Mouse (Mus musculus) layer of hippocampus, adult 11-12 months (tissue): ENCODE results near the gene Uck2.
A peak's percentile ranks its signal among the peaks of the same experiment; 100 is the strongest.

Source experiments
- DNase-seq: peaks from one replicate; pipeline ENCODE4 v3.0.0; 2022; ENCODE audit warnings: low spot score

Uck2 gene

GRCm38 (mm10) chr1:167283441-167284257 lies 1.5 kb downstream of the Uck2 start:
- DNase-seq, result peak; percentile 54

- DNase-seq, result no peak
These were observed 2.4 kb downstream of the Uck2 start for GRCm38 (mm10) chr1:167282768-167283167.

GRCm38 (mm10) chr1:167282112-167282511 lies 3.0 kb downstream of the Uck2 start:
- no peak for DNase-seq

GRCm38 (mm10) chr1:167280061-167280460 lies 5.1 kb downstream of the Uck2 start:
- DNase-seq, result no peak

GRCm38 (mm10) chr1:167279160-167279715 lies 5.9 kb downstream of the Uck2 start:
- no peak for DNase-seq

- no peak for DNase-seq
These were observed 6.7 kb downstream of the Uck2 start for GRCm38 (mm10) chr1:167278395-167278794.

GRCm38 (mm10) chr1:167274646-167275390 lies 10.3 kb downstream of the Uck2 start:
- DNase-seq, result no peak

GRCm38 (mm10) chr1:167273380-167274163 lies 11.5 kb downstream of the Uck2 start:
- DNase-seq, result no peak

GRCm38 (mm10) chr1:167271841-167272240 lies 13.3 kb downstream of the Uck2 start:
- DNase-seq, result no peak

- no peak for DNase-seq
These were observed 13.8 kb downstream of the Uck2 start for GRCm38 (mm10) chr1:167271304-167271703.

GRCm38 (mm10) chr1:167270342-167271111 lies 14.6 kb downstream of the Uck2 start:
- DNase-seq, result no peak

- DNase-seq, result peak; percentile 82
These were observed 15.3 kb downstream of the Uck2 start for GRCm38 (mm10) chr1:167269856-167270270.

- no peak for DNase-seq
These were observed 15.7 kb downstream of the Uck2 start for GRCm38 (mm10) chr1:167269350-167269811.

- DNase-seq, result no peak
These were observed 16.6 kb downstream of the Uck2 start for GRCm38 (mm10) chr1:167268360-167269063.

- DNase-seq, result no peak
These were observed 18.4 kb downstream of the Uck2 start for GRCm38 (mm10) chr1:167266720-167267119.

GRCm38 (mm10) chr1:167265366-167265765 lies 19.8 kb downstream of the Uck2 start:
- no peak for DNase-seq

GRCm38 (mm10) chr1:167262489-167263041 lies 22.6 kb downstream of the Uck2 start:
- no peak for DNase-seq

GRCm38 (mm10) chr1:167261750-167262149 lies 23.4 kb downstream of the Uck2 start:
- no peak for DNase-seq

GRCm38 (mm10) chr1:167259702-167260101 lies 25.4 kb downstream of the Uck2 start:
- peak; percentile 72 for DNase-seq

GRCm38 (mm10) chr1:167256724-167257302 lies 28.3 kb downstream of the Uck2 start:
- DNase-seq, result no peak
